Mouse (Mus musculus): ENCODE measurements around the gene Foxe3.

The Foxe3 gene

DNA sequence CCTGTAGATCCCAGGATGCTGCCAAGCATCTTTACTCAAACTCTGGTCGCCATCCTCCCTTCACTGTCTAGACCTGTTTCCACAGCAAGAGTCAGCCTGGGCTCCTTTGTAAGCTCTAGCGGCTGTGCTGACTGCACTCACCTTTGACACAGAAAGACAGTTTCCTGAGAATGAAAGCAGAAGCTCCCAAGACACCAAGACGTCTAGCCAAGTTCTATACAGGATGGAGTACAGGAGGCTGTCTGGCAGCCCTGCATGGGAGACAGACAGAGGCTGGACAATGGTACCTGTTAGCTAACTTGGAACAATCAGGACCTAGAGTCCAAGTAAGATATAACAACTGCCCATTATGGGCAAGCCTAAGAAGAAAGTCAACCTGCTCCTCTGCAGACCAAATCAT is 25.9 kb downstream of the Foxe3 start:
- DNase-seq (ENCODE audit: extremely low read depth, insufficient read length, low spot score) = no peak

DNA sequence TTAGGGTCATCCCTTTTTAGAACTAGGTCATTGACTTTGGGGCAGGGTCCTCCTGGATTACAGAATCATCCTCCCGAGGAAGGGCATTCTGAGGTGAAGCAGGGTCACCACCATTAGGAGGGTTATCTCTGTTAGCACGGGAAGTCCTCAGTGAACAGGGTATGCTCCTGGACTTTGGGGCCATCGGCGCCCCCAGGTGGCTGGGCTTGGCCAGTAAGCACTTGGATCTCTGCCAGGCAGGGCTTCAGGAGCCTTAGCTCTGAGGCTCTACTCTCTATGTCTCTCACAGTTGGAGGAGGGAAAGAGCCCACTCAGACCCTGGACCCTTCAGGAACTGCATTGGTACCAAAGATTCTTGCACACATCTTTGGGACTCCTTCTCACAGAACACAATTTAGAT is 28.0 kb downstream of the Foxe3 start:
- DNase-seq (ENCODE audit: extremely low read depth, insufficient read length, low spot score) = no peak

DNA sequence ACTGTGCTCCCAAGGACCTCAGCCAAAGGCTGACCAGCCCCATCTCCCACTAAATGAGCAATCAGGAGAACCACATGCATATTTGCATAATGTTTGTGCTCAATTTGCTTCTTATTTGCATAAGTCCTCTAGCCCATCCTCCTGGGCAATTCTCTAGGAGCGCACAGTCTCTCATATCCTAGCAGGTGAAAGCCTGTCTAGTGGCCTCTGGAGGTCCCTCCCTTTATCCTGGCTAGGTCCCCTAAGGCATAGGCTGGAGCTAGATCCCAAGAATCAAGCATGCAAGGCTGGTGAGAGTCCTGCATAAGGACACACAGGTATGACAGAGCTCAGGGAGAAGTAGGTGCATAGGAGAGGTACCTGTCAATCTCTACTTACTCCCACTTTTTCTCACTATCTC is 43.6 kb downstream of the Foxe3 start:
- DNase-seq (ENCODE audit: extremely low read depth, insufficient read length, low spot score) = no peak

DNA sequence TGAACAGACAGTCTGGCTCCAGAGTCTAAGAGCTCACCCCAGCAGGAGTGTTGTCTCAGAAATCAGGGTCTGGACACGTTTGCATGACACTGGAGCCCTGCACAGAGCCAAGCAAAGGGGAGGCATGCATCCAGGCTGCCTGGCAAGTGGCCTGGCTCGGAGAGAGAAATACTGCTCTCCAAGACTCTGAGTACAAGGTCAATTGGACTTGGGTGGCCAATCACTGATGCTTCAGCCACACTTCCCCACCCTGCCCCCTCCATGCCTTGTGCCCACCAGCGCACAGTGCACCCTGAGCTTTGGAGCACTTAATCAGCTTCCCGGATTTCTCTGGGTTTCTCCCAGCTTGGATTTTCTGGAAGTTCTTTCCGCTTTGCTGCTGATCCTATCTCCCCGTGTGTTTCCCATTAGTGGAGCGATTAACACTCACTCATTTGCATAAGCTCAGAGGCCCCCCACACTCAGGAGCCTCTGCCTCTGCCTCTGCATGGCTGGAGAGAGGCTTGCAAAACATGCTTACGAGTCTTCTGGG is 49.3 kb downstream of the Foxe3 start:
- DNase-seq (ENCODE audit: extremely low read depth, insufficient read length, low spot score) = no peak
